ENCODE assay signal across 8 mouse cellular contexts in genomic region chr16:44394577-44395243, GRCm38 (mm10). TPM values are rescaled to one million over a fixed set of nuclear protein-coding genes. Genes with fewer than 3 reads are reported as not detected.
DNase-seq lines count a peak whose midpoint lies in the region; ATAC-seq and TF ChIP-seq lines count a peak whose summit lies in the region.

TSS of gene Cfap44 (plus strand) at chr16:44394796.

- peak; percentile 92 for ATAC-seq in forebrain, embryonic 16.5 days
- ATAC-seq in hindbrain, embryonic 12.5 days (ENCODE audit: low FRiP score), result peak; percentile 91
- ATAC-seq in neutrophil, adult 5-6 weeks (ENCODE audit: extremely low read depth, insufficient number of reproducible peaks, low FRiP score, poor library complexity, severe bottlenecking), result 0 out of 2 replicates have a peak, but pooled peaks have one; percentile 23

- no peak for TF ChIP-seq CTCF in lung, adult 2 months (IDR thresholded peaks at IDR 0.05; ENCODE audit: insufficient read depth, low read length)

- peak; percentile 10; the same call in 1 of the 2 replicates for TF ChIP-seq POLR2A in lung, adult 2 months (IDR thresholded peaks at IDR 0.05; ENCODE audit: borderline replicate concordance, extremely low read depth, low read depth, low read length)

- H3K27ac ChIP-seq in forebrain, embryonic 16.5 days (ENCODE audit: low read length), result no peak within 1 kb of the TSS; the same call in 1 of the 2 replicates
- H3K27ac ChIP-seq in hindbrain, embryonic 12.5 days, result 0 out of 2 replicates have a peak within 1 kb of the TSS, but pooled peaks have one; percentile 17

- no peaks in the 10 kb centered on the region for H3K27me3 ChIP-seq in forebrain, embryonic 16.5 days (replicated peaks; ENCODE audit: control insufficient read depth, insufficient read depth, low read length)
- H3K27me3 ChIP-seq in hindbrain, embryonic 12.5 days, result no peaks in the 10 kb centered on the region

- 1% methylated on average over 17 of the region's 17 CpGs for WGBS in forebrain, embryonic 16.5 days
- 2% methylated on average over 17 of the region's 17 CpGs for whole genome bisulfite sequencing in hindbrain, embryonic 12.5 days
- 3% methylated on average over 17 of the region's 17 CpGs for WGBS in lung, adult 2 months

- 0 out of 2 replicates have a peak, but pooled peaks cover 2% of the 10 kb centered on the region for H3K9me3 ChIP-seq in forebrain, embryonic 16.5 days (ENCODE audit: control insufficient read depth, low read length)
- H3K9me3 ChIP-seq in hindbrain, embryonic 12.5 days (replicated peaks), result no peaks in the 10 kb centered on the region

- peak within 1 kb of the TSS; percentile 43 for H3K9ac ChIP-seq in forebrain, embryonic 16.5 days (replicated peaks; ENCODE audit: low read depth, low read length)
- peak within 1 kb of the TSS; percentile 18; the same call in 1 of the 2 replicates for H3K9ac ChIP-seq in hindbrain, embryonic 12.5 days

- DNase-seq in MN1 (ENCODE audit: low spot score), result peak; percentile 82
- peak; percentile 59 for DNase-seq in cerebellum, adult 11-12 months
- DNase-seq in layer of hippocampus, adult 9-10 months (ENCODE audit: low spot score), result peak; percentile 78
- peak; percentile 37 for DNase-seq in lung, adult 2 months
- peak; percentile 81 to 85 for DNase-seq in thymus, postnatal 10 days (ENCODE audit: low spot score in 2 of 2)

- H3K4me2 ChIP-seq in forebrain, embryonic 16.5 days (ENCODE audit: low read length), result peak within 1 kb of the TSS; percentile 62
- peak within 1 kb of the TSS; percentile 59 for H3K4me2 ChIP-seq in hindbrain, embryonic 12.5 days (replicated peaks)

- H3K4me1 ChIP-seq in forebrain, embryonic 16.5 days (replicated peaks; ENCODE audit: control insufficient read depth, insufficient read depth, low read length), result peaks cover 13% of the 10 kb centered on the region
- peaks cover 7% of the 10 kb centered on the region for H3K4me1 ChIP-seq in hindbrain, embryonic 12.5 days
- H3K4me1 ChIP-seq in lung, adult 2 months (ENCODE audit: control insufficient read depth, insufficient read depth, low read length), result 0 out of 2 replicates have a peak, but pooled peaks cover 2% of the 10 kb centered on the region

- H3K4me3 ChIP-seq in forebrain, embryonic 16.5 days (replicated peaks; ENCODE audit: low read length), result peak within 1 kb of the TSS; percentile 41
- peak within 1 kb of the TSS; percentile 31 for H3K4me3 ChIP-seq in hindbrain, embryonic 12.5 days
- no peak within 1 kb of the TSS for H3K4me3 ChIP-seq in lung, adult 2 months (replicated peaks; ENCODE audit: extremely low read depth, low read depth, low read length)

- no peaks in the 10 kb centered on the region for H3K36me3 ChIP-seq in forebrain, embryonic 16.5 days (ENCODE audit: control insufficient read depth, insufficient read depth)
- peaks cover under 1% of the 10 kb centered on the region; the same call in 1 of the 2 replicates for H3K36me3 ChIP-seq in hindbrain, embryonic 12.5 days

RNA-seq across cellular contexts. Expression of gene Cfap44, which starts in this region (rescaled TPM):
- 1.9 and 2.9 TPM in 2 replicates for polyA plus RNA-seq in forebrain, embryonic 16.5 days (2015; fragmentation: Nextera tagmentation; extraction: Ambion mirVana)
- polyA plus RNA-seq in hindbrain, embryonic 12.5 days (2016; fragmentation: Nextera tagmentation; extraction: Ambion mirVana), result 6.4 and 8.3 TPM in 2 replicates
- 3.3 and 4.8 TPM in 2 replicates for polyA plus RNA-seq in lung, adult 2 months (2012; rRNA removed)
- not detected in 2 replicates for total RNA-seq in neutrophil, adult 5-6 weeks (2017)

Comparison
In these comparisons a context has a peak if more than half of its experiments do, and no peak if none do; other contexts are left out.
1. Peak in ATAC-seq in neutrophil, adult 5-6 weeks; RNA of the gene not detected or under 1 TPM.
2. ATAC-seq: peak in every context shown above with its lines; median percentile 92 in forebrain, embryonic 16.5 days; 91 in hindbrain, embryonic 12.5 days; 23 in neutrophil, adult 5-6 weeks.